Mouse (Mus musculus) heart, postnatal 0 days (tissue): ENCODE results near the gene Bcl2l15. TPM values are rescaled to one million over a fixed set of nuclear protein-coding genes. Genes with fewer than 3 reads are reported as not detected.

ENCODE experiments used
- ATAC-seq: fragments of 200-750 bp; cut with Nextera tagmentation; 2 replicates; pipeline ENCODE4 v1.8.0; 2017; ENCODE audit warnings: low read depth, moderate number of reproducible peaks, moderate library complexity; ENCODE audit not compliant: insufficient read depth
- DNase-seq: peaks from one replicate; pipeline ENCODE4 v3.0.0-alpha.2; 2016; ENCODE audit warnings: low spot score
- H3K27ac ChIP-seq: fragments of 300-500 bp; sonication (generic); 2 replicates; pipeline ENCODE4 v1.5.1; 2014; ENCODE audit warnings: low read depth, mild to moderate bottlenecking
- H3K27me3 ChIP-seq: fragments of 300-500 bp; sonication (generic); 2 replicates; pipeline ENCODE4 v1.6.1; 2014; ENCODE audit warnings: low read length, mixed read lengths; ENCODE audit not compliant: control insufficient read depth, insufficient read depth
- H3K36me3 ChIP-seq: fragments of 300-500 bp; sonication (generic); replicated peaks from 2 replicates; pipeline ENCODE4 v1.6.1; 2014; ENCODE audit warnings: low read length, mixed read lengths; ENCODE audit not compliant: control insufficient read depth, insufficient read depth
- H3K4me1 ChIP-seq: fragments of 300-500 bp; sonication (generic); 2 replicates; pipeline ENCODE4 v1.6.1; 2014; ENCODE audit warnings: antibody characterized with exemption; ENCODE audit not compliant: control insufficient read depth, insufficient read depth
- H3K4me2 ChIP-seq: fragments of 300-500 bp; sonication (generic); 2 replicates; pipeline ENCODE4 v1.6.1; 2014; ENCODE audit warnings: low read depth, mild to moderate bottlenecking, low read length, moderate library complexity
- H3K4me3 ChIP-seq: fragments of 300-500 bp; sonication (generic); 2 replicates; pipeline ENCODE4 v1.5.1; 2014; ENCODE audit warnings: low read depth, low read length
- H3K9ac ChIP-seq: fragments of 300-500 bp; sonication (generic); replicated peaks from 2 replicates; pipeline ENCODE4 v1.6.1; 2014; ENCODE audit warnings: low read depth, low read length, mixed read lengths
- H3K9me3 ChIP-seq: fragments of 300-500 bp; sonication (generic); replicated peaks from 2 replicates; pipeline ENCODE4 v1.6.1; 2016; ENCODE audit warnings: low read length; ENCODE audit not compliant: control insufficient read depth
- CTCF ChIP-seq: IDR thresholded peaks from 2 replicates; pipeline ENCODE4 v1.5.1; 2016; ENCODE audit warnings: antibody characterized with exemption, control low read depth, low read depth
- EP300 ChIP-seq: IDR thresholded peaks from 2 replicates; pipeline ENCODE4 v1.6.1; 2016; ENCODE audit warnings: antibody characterized with exemption, low read depth
- WGBS: fragments of 180-500 bp; shearing (Covaris S2); extraction: QIAGEN DNeasy Blood & Tissue Kit; methylation state at CpG from one replicate; pipeline ENCODE4 v1.1.7; 2014; 5-methylcytosine and 5-hydroxymethylcytosine counted together
- polyA plus RNA-seq: library from polyadenylated mRNA; unstranded; fragments of >200 nt; fragmentation: Nextera tagmentation; extraction: Ambion mirVana; gene quantifications from 2 replicates; pipeline ENCODE4 v1.2.1, GENCODE M21; 2015
- total RNA-seq: library from RNA; depleted of rRNA; stranded (reverse); fragments of >200 nt; gene quantifications from 2 replicates; pipeline ENCODE4 v1.2.3, GENCODE M21; 2014; ENCODE audit warnings: low replicate concordance; rRNA removed

Bcl2l15 gene
- total and polyA plus RNA-seq, 2 experiments from 2014 or later, result 0.15 TPM; not detected in 1

DNA sequence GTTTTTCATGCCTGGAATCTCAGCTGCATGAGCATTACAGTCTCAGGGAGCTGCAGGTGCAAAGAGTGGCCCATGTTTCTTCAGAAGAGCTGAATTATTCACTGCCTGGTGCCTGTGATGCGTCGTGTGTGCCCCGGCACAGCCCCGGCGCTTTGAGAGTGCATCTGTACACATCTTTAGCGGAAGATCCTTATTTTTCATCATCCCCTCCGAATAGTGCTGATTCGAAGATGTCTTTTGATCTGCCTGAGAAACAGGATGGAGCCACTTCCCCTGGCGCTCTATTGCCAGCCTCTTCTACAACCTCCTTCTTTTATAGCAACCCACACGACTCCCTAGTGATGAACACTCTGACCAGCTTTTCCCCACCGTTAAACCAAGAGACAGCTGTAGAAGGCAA, 53.5 kb downstream of the Bcl2l15 start:
- H3K9ac ChIP-seq, result no peak overlapping the region
- H3K27ac ChIP-seq, result no peak overlapping the region
- H3K27me3 ChIP-seq, result no peaks in the 10 kb centered on the region
- H3K4me1 ChIP-seq, result no peaks in the 10 kb centered on the region
- DNase-seq (no peak), ATAC-seq (no peak)
- WGBS, result 74% methylated on average over 11 of the region's 11 CpGs
- no peaks in the 10 kb centered on the region for H3K36me3 ChIP-seq
- H3K9me3 ChIP-seq, result no peaks in the 10 kb centered on the region
- no peak overlapping the region for H3K4me2 ChIP-seq
- TF ChIP-seq CTCF (no peak), EP300 (no peak)
- H3K4me3 ChIP-seq, result no peak overlapping the region

- Histone ChIP-seq H3K9ac (no peak overlapping the region), H3K27me3 (no peaks in the 10 kb centered on the region), H3K36me3 (no peaks in the 10 kb centered on the region), H3K4me1 (no peaks in the 10 kb centered on the region), H3K4me3 (no peak overlapping the region), H3K4me2 (peak overlapping the region; percentile 23; the same call in 1 of the 2 replicates), H3K27ac (no peak overlapping the region), H3K9me3 (no peaks in the 10 kb centered on the region)
- 19% methylated on average over 3 of the region's 3 CpGs for WGBS
- peak; percentile 71 for DNase-seq
- TF ChIP-seq CTCF, result peak; percentile 63
- TF ChIP-seq EP300, result no peak
- no peak for ATAC-seq
Observed at GRCm38 (mm10) chr3:103887581-103887980, 55.2 kb downstream of the Bcl2l15 start.

GRCm38 (mm10) chr3:103893374-103893773, 61.0 kb downstream of the Bcl2l15 start:
- TF ChIP-seq CTCF (no peak), EP300 (no peak)
- Histone ChIP-seq H3K4me2 (no peak overlapping the region), H3K9ac (no peak overlapping the region), H3K4me3 (no peak overlapping the region), H3K36me3 (no peaks in the 10 kb centered on the region), H3K9me3 (no peaks in the 10 kb centered on the region), H3K4me1 (no peaks in the 10 kb centered on the region), H3K27me3 (no peaks in the 10 kb centered on the region), H3K27ac (no peak overlapping the region)
- 76% methylated on average over 3 of the region's 3 CpGs for WGBS
- ATAC-seq (no peak), DNase-seq (no peak)

Other genes with a start within 250 kb of the Bcl2l15 start
- gene Atg4a-ps, start 186.5 kb upstream of the Bcl2l15 start, total RNA-seq, result not detected in 2 replicates
- 0.07 and 0.10 TPM in 2 replicates for gene Atg4a-ps, start 186.5 kb upstream of the Bcl2l15 start, polyA plus RNA-seq
- gene Olfml3, start 94.6 kb upstream of the Bcl2l15 start, total RNA-seq, result 14.0 and 20.5 TPM in 2 replicates
- gene Olfml3, start 94.6 kb upstream of the Bcl2l15 start, polyA plus RNA-seq, result 10.6 and 11.4 TPM in 2 replicates
- gene Gm10964, start 93.2 kb upstream of the Bcl2l15 start, total RNA-seq, result not detected in 2 replicates
- gene Gm10964, start 93.2 kb upstream of the Bcl2l15 start, polyA plus RNA-seq, result not detected in 2 replicates
- gene Hipk1, start 41.0 kb upstream of the Bcl2l15 start, total RNA-seq, result 56.9 and 61.1 TPM in 2 replicates
- 6.1 and 7.0 TPM in 2 replicates for gene Hipk1, start 41.0 kb upstream of the Bcl2l15 start, polyA plus RNA-seq
- 3.5 and 3.9 TPM in 2 replicates for gene Dclre1b, start 23.2 kb upstream of the Bcl2l15 start, total RNA-seq
- 13.5 and 14.2 TPM in 2 replicates for gene Dclre1b, start 23.2 kb upstream of the Bcl2l15 start, polyA plus RNA-seq
- 14.5 and 38.1 TPM in 2 replicates for gene Ap4b1, start 23.1 kb upstream of the Bcl2l15 start, total RNA-seq
- gene Ap4b1, start 23.1 kb upstream of the Bcl2l15 start, polyA plus RNA-seq, result 14.5 and 14.9 TPM in 2 replicates
- gene Gm43064, start 23.0 kb upstream of the Bcl2l15 start, total RNA-seq, result 0.50 TPM in 1 of 2 replicates, not detected in the other
- gene Gm43064, start 23.0 kb upstream of the Bcl2l15 start, polyA plus RNA-seq, result 0.37 TPM in 1 of 2 replicates, not detected in the other
- gene Ptpn22, start 27.2 kb downstream of the Bcl2l15 start, total RNA-seq, result 0.11 TPM in 1 of 2 replicates, not detected in the other
- gene Ptpn22, start 27.2 kb downstream of the Bcl2l15 start, polyA plus RNA-seq, result 0.77 and 0.84 TPM in 2 replicates
- gene Rsbn1, start 81.5 kb downstream of the Bcl2l15 start, total RNA-seq, result 5.2 and 7.9 TPM in 2 replicates
- gene Rsbn1, start 81.5 kb downstream of the Bcl2l15 start, polyA plus RNA-seq, result 4.7 and 4.8 TPM in 2 replicates
- 6.2 and 10.1 TPM in 2 replicates for gene Phtf1, start 135.5 kb downstream of the Bcl2l15 start, total RNA-seq
- gene Phtf1, start 135.5 kb downstream of the Bcl2l15 start, polyA plus RNA-seq, result 6.6 and 7.8 TPM in 2 replicates